Mouse (Mus musculus) left cerebral cortex, postnatal 10 days (tissue): ENCODE data around the gene Il17rc. TPM values are rescaled to one million over a fixed set of nuclear protein-coding genes. Genes with fewer than 3 reads are reported as not detected.

Experiments
- DNase-seq, 2 experiments: peaks; one replicate each; pipeline ENCODE4 v3.0.0; 2021 to 2022; ENCODE audit warnings: low spot score in 2 of 2, mixed read lengths in 1 of 2; ENCODE audit errors: extremely low spot score in 1 of 2
- intact Hi-C: fragments of 180-260 bp; cut with DNase I; formaldehyde crosslinking; loops from one replicate; pipeline ENCODE4 v1.15.1; 2025
- total RNA-seq, 2 experiments: library from RNA; stranded (reverse); gene quantifications; 2 replicates each; pipeline ENCODE4 v1.2.3; 2021

The Il17rc gene
- total RNA-seq, 2 experiments from 2014 or later = 2.5 to 3.2 TPM

DNA sequence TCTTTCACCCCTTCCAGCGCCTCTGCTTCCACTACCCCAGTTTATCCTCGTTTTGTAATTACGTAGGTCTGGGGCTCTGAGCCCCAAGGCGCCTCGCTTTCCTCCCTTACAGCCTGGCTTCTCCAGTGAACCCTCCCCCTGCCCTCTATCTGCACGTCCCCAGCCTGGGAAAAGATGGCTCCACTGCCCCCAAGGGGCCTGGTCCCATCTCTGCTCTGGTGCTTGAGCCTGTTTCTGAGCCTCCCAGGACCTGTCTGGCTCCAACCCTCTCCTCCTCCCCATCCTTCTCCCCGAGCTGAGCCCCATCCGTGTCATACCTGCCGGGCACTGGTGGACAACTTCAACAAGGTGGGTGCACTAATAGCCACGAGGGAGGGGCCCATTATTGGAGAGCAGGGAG is 12.5 kb downstream of the Il17rc start:
- intact Hi-C loops = no loop called here
- no peak for DNase-seq

DNA sequence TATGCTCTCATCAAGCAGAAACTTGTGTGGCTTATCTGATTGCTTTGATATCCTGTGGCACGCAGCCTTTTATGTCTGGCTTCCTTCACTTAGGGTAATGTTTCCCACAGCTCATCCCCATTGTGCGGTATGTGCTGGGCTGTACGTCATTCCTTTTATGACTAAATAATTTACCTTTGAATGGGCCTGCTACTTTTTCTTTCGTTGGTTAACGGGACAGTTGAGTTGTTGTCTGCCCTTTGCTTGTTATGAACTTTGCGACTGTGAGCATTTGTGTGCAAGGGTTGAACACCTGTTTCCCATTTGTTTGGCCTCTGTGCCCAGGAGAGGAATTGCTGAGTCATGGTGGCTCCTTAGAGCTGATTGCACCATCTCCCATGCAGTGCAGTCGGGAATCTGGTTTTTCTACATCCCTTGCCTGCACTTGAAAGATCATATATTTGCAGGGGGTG is 15.9 kb downstream of the Il17rc start:
- intact Hi-C loops = no loop called here

GRCm38 (mm10) chr6:113489410-113489809 is 18.2 kb downstream of the Il17rc start:
- no peak for DNase-seq
- intact Hi-C loops = no loop called here

More for the DNA sequence above, 15.9 kb downstream of the Il17rc start:
- DNase-seq = no peak

DNA sequence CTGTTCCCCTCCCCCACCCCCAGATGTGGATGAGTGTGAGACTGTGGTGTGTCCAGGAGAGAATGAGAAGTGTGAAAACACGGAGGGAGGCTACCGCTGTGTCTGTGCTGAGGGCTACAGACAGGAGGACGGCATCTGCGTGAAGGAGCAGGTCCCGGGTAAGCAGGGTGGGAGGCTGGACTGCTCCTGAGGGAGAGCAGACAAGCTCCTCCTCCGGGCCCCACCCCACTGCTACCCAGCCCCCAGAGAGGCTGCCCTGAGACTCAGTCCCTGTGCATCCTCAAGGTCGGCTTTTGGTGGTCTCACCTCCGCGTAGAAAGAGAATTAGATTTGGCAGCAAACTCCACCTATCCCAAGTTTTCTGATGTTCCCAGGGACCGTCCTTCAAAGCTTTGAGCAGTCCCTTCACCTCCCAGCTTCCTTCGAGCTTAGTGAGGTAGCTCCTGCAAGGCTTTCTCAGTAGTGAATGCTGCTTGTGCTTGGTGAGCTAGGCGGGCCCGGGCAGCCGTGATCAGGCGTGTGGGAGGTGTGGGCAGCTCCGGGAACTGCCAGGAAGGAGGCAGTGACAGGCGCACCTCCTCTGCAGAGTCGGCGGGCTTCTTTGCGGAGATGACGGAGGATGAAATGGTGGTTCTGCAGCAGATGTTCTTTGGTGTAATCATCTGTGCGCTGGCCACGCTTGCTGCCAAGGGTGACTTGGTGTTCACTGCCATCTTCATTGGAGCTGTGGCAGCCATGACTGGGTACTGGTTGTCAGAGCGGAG is 21.1 kb downstream of the Il17rc start:
- intact Hi-C loops = no loop called here
- no peak for DNase-seq

DNA sequence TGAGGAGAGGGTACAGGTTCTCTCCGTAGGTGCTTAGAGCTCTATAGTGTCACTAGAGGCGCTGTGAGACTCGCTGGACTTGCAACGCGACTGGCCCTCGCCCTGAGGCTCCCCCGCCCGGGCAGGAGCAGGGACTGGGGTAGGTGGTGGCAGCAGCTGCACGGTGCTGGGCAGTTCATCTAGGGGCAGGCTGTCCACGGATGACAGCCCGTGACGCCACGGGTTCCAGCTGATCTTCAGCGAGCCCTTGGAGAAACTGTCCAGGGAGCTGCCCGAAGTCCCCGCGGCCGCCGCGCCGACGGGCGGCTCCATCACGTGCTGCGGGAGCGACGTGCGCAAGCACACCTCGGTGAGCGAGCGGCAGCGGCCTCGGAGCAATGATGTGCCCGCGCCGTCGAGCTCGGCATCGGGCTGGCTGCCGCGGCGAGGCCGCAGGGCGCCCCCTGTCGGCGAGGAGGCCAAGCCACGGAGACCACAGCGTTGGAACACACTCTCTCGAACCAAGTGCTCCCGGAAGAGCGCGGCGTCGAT is 23.1 kb downstream of the Il17rc start:
- intact Hi-C loops = no loop called here
- peak; percentile 52 to 90 for DNase-seq

DNA sequence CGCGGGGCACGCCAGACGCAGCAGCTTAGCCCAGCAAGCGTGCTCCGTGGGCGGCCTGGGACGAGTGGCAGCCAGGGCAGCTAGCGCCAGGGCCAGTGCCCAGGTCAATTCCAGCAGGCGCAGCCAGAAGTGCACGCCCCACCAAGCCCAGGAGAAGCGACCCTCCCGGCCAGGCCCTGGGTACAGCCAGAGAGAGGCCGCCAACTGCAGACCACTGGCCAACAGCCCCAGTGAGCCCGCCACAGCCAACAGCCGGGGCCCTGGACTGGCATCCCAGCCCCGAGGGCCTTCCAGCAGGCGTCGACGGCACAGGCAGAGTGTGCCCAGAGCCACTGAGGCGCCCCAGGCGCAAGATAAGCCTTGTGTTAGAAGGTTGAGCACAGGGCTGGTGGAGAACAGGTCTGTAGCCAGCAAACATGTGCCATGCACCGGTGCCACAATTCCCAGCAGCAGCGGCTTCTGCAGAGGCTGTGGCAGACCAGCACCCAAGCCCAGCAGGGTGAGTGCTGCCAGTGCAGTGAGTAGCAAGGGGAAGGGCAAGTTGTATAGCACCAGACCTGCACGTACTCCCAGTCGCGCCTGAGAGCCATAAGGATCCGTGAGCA is 23.9 kb downstream of the Il17rc start:
- intact Hi-C loops = no loop called here
- DNase-seq = no peak

- intact Hi-C loops = no loop called here
- DNase-seq = no peak
Observed at GRCm38 (mm10) chr6:113499346-113499745, 28.1 kb downstream of the Il17rc start.

DNA sequence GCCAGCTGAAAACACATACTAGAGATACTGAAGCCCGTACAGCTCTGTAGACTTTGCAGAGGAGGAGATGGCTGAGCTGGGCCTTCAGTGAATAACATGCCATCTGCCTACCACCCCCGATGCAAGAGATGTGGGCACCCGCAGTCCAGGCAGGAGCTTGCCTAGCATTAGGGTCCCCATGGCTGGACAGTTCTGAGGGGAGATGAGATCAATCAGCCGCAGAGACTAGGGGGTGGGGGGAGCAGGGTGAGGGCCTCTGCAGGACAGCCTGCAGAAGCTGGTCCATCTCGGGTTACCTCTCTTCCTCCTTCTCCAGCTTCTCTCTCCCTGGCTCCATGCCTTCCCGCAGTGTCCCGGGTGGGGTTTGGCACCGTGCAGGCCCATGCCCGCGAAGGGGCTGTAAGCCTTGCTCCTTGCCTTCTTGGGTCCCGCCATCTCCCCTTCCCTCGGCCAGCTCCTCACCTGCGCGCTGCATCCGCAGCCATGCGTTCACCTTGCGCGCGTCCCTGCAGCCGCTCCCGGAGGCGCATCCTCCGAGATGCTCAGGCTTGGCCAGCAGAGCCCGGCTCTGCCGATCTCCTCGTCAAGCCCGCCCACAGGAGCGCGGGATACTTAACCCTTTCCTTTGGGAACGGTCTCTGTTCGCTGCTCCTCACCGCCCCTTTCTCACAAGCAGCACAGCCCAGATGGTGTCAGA is 30.3 kb downstream of the Il17rc start, which contains the start of gene Prrt3:
Prrt3 (minus strand) TSS at position 544 of the 697 bp plus-strand sequence.
- DNase-seq = peak; percentile 59 to 80
- intact Hi-C loops = loop anchor here (5.0 kb wide), 1 partner anchor 106 kb away; no protein-coding TSS in a partner anchor

- no peak for DNase-seq
- intact Hi-C loops = loop anchor here (5.0 kb wide), 1 partner anchor 104 kb away; no protein-coding TSS in a partner anchor
Observed at GRCm38 (mm10) chr6:113502801-113503200, 31.6 kb downstream of the Il17rc start.

DNA sequence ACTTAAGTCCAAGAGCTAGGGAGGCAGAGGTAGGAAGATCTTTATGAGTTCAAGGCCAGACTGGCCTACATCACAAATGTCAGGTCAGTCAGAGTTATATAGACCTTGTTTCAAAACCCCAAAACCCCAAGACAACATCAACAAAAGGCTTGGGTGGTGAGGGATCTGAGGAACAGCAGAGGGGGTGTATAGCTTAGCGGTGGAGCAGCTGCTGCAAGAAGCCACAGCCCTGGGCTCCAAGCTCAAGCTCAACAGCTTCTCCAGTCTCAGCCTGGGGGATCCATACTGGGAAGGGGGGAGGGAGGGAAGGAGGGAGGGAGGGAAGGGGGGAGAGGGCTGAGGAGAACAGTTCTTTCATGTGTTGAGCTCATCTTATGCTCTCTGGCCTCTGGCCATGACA is 34.5 kb downstream of the Il17rc start:
- no peak for DNase-seq
- intact Hi-C loops = no loop called here

DNA sequence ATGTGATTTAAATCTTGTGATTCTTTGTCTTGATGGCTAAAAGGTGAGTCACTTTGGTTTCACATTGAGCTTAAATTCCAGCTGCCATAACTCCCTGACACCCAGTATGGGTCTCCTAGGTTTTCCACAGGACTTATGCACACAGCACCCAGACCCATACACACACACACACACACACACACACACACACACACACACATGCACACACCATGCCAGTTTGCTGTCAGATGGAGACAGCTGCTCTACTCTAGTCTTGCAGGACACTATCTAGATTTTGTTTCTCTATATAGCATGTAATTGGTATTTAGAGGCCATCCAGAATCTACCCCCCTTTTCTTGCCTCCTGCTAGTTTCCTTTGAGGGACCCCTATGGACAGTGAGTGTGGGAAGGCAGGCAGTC is 35.9 kb downstream of the Il17rc start:
- DNase-seq = no peak
- intact Hi-C loops = no loop called here

DNA sequence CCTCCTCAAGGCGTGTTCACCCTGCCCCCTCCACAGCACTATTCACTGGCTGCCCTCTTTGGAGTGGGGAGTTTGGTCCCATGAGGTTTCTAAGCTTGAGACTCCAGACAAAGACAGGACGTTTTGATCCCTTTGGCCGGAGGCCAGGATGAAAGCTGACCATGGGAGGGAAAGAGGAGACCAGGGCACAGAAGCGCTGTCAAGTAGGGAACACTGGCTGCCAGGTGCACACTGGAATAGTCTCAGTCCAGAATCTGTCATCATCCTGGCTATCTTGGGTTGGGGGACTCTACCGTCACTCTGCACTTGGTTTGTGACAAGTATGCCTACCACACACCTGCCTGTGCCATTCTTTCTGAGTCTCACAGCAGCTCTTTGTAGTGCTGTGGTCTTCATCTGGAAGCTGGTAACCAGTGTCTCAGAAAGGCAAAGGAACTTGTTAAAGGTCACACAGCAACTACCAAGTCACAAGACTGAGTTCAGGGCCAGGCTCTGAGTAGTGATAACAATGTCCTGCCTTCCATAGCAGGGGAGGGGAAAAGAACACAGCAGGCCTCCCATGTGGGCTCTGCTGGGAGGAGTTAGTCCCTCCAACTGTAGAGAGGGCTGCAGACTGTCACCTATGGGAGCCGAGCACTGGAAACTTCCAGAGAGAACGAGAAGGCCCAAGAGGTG is 37.2 kb downstream of the Il17rc start:
- intact Hi-C loops = no loop called here
- DNase-seq = peak in 1 of 2 experiments; percentile 62

DNA sequence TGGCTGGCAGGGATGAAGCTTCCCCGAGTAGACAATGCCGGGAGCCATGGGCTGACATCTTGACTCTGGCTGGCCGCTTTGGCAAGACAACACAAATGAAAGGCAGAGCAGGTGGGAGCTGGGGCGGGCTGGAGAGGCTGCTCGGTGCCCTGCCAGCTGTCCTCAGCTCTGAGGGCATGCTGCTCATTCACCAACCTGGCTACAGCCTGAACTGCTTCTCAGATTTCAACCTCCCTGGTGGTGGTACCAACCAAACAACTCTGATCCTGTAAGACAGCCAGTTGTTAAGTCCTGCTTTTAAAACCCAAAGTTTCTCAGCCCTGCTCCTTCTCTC is 37.7 kb downstream of the Il17rc start:
- intact Hi-C loops = no loop called here
- no peak for DNase-seq

DNA sequence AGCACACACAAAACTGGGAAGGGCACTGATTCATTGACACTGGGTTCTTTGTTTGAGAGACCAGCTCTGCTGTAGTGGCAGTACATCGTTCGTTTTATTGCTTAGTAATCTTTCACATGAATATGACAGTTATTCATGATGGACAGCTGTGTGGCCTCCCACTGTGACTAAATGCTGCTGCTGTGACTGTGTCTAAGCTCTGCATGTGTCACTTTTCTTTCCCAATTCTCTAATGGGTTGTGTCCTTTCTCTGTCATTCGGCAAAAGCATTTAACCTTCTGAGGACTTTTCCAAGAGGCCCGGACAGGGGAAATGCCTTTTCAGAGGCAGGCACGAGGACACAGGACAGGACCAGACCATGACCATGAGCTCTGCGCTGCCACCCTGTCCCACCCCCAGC is 42.7 kb downstream of the Il17rc start:
- intact Hi-C loops = loop anchor here (10.0 kb wide), 1 partner anchor 191 kb away; no protein-coding TSS in a partner anchor
- no peak for DNase-seq

- no peak for DNase-seq
- intact Hi-C loops = loop anchor here (10.0 kb wide), 1 partner anchor 190 kb away; no protein-coding TSS in a partner anchor
Observed at GRCm38 (mm10) chr6:113514600-113514999, 43.4 kb downstream of the Il17rc start.

DNA sequence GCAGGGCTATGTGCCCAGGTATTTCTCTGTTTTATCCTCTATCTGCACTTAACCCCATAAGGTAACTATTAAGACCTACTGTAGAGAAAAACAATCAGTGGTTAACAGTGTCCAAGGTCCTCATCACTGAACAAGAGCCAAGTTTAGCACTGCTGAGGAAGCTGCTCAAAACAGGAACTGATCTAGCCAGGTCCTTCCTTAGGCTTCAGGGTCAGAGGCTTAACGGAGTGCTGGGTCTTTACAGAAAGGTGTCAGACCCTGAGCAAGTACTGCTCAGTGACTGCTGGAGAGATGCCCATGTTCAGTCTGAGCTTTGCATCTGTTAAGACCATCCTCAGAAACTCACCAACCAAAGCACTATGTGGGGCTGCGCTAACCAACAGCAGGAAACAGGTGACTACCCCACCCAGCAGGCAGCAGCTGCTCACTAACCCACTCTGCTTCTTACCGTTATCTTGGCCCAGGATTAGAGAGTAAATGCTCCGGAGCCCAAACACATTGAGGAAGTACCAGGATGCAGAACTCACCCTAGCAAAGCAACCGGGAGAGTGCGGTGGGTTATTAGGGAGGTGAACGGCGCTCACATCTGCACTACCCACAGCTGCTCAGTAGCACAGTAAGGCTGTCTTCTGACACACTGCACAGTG is 46.3 kb downstream of the Il17rc start:
- DNase-seq = no peak
- intact Hi-C loops = loop anchor here (10.0 kb wide), 1 partner anchor 187 kb away; no protein-coding TSS in a partner anchor

GRCm38 (mm10) chr6:113522310-113522709 is 51.1 kb downstream of the Il17rc start:
- intact Hi-C loops = no loop called here
- no peak for DNase-seq

DNA sequence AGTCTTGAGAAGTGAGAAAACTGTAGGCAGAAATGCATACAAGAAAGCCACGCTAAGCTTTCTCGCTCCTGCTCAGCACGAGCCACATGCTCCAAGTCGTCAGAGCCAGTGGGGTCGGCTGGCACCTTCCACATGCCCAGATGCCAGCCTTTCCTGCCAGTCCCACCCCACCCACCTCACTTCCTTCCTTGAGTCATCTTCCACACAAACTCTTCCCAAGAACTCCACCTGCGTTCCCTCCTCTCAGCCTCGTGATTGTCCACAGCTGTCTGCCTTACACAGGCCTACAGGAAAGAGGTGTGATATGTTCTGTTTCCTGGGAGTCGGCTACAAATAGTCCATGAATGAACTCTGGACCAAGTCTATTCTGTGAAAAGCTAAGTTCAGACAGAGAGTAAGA is 52.2 kb downstream of the Il17rc start:
- intact Hi-C loops = no loop called here
- DNase-seq = no peak
